Mouse (Mus musculus): ENCODE data around the gene Plcxd2.

Gene Plcxd2

DNA sequence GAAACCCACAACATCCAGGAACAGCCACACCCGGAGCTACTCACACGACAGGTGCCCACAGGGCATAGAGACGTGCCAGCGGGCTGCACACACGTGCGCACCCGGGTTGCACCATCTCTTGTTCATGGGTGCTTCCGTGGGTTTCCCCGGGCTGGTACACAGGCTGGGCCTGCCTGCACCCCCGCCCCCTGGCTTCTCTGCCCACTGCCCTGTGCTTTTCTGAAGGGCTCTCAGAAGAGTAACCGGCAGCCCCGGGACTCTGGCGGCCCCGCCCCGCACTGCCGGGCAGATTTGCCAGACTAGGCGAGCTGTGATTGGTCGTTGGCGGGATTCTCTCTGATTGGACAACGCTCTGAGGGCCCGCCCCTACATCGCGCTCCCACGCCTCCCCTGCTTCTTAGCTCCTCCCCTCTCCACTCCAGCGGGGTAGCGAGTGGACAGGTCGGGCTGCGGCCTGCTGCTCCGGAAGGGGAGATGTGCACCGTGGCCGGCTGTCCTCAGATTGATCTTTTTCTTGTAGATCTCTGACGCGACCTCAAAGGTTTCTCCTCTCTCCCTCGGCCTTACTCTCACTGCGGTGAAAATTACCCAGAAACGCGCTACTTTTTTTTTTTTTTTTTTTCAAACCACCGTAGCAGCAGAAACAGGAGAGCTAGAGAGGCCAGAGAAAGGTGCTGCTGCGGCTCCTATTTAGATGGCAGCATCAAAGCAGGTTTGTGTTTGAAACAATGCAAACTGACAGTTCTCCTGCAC, at the start of gene Plcxd2:
TSS of gene Plcxd2 (minus strand) at position 66 of the 753 bp plus-strand sequence.
- DNase-seq, result peak; percentile 98

DNA sequence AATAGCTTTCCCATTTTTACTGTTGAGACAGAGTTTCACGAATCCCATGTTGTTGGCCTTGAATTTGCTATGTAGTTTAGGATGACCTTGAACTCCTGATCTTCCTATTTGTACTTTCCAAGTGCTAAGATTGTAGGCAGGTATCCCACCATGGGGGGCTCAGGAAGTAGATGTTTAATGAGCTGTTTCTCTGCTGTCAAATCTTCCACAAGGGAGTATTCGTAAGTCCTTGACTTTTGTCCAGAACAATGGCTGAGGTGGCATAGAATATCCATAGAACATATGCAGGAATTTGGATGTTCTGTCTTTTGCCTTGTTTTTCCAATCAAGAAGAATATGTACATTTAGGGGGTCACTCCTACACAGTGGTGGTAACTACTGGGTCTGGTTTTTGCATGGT, 36.9 kb upstream of the Plcxd2 start:
- no peak for DNase-seq

DNA sequence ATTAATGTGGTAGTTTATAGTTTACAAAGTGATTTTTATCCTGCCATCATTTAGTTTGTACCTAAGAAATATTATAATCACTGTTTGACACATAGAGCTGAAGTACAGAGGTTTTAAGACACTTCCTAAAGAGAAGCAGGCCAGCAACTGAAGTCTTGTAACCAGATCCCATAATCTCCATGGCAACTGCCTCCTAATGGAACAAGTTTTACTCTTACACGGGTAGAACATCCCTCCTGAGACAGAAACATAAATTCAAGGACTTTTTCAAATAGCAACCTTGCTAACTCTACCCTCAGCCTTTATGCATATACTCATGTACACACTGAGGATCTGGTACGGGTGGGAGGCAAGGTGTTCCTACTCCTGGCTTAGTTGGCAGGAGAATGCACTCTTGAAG, 26.2 kb upstream of the Plcxd2 start:
- no peak for DNase-seq

GRCm38 (mm10) chr16:46033896-46034295, 23.9 kb upstream of the Plcxd2 start:
- no peak for DNase-seq

GRCm38 (mm10) chr16:46022958-46023491, 13.0 kb upstream of the Plcxd2 start:
- DNase-seq, result no peak

DNA sequence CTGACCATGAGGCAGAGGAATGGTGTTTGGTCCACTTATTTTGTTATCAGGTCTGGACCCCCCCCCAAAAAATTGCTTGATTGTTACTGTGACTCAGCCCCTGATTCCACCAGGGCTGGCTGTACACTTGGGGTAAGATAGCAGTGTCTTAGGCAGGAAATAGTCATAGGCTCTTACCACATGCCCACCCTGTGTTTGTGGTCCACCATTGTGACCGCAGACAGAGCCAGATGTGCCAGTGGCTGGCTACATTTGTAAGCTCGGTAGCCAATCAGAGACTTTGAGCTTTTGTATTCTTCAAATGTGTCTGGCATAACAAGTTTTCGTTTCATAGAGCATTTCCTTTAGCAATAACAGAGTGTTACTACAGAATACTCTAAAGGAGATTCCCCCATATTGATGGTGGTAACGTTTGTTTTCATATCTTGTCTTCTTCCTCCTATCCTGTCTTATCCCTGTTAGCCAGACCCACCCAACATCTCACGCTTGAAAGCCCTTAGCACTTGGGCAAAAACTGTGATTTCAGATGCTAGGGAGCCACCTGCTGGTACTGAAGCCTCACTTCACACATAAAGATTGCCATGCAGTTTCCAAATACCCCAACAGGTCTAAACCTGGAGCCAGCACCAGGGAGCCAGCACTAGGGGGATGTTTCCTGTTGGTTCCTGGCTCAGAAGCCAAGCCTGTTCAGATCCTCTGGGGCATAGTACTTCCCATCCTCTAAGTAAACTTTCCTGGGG, 12.3 kb upstream of the Plcxd2 start:
- DNase-seq, result peak; percentile 87

- DNase-seq, result no peak
Measured at GRCm38 (mm10) chr16:46021302-46021701, 11.3 kb upstream of the Plcxd2 start.

- DNase-seq, result no peak
Measured at GRCm38 (mm10) chr16:46020396-46020795, 10.4 kb upstream of the Plcxd2 start.

DNA sequence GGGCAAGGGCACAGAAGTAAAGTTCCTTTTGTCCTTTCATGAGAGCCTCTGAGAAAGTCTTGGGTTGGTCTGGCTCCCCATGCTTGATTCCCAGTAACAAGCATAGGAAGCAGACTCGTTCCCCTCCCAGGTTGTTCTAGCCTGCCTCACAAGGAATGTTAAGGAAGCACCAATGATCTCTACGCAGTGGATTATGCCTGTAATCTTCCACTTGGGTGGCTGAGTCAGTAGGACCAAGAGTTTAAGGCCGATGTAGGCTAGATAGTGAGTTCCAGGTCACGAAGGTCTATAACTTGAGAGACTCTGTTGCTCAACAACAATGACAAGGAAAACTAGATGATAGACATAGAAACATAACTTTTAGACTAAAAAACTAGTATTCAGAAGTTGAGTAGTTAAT, 9.8 kb upstream of the Plcxd2 start:
- no peak for DNase-seq

- no peak for DNase-seq
Measured at GRCm38 (mm10) chr16:46019359-46019758, 9.3 kb upstream of the Plcxd2 start.

DNA sequence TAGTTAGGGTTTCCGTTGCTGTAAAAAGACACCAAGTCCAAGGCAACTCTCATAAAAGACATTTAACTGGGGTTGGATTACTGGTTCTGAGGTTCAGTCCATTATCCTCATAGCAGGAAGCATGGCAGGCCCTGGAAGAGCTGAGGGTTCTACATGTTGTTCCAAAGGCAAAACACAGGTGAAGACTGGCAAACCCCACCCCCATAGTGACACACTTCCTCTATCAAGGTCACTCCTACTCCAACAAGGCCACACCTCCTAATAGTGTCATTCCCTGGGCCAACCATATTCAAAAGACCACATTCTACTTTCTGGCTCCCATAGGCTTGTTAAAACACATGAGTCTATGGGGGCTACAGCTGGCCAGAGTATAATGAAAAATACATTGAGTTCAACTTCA, 1.7 kb upstream of the Plcxd2 start:
- no peak for DNase-seq

DNA sequence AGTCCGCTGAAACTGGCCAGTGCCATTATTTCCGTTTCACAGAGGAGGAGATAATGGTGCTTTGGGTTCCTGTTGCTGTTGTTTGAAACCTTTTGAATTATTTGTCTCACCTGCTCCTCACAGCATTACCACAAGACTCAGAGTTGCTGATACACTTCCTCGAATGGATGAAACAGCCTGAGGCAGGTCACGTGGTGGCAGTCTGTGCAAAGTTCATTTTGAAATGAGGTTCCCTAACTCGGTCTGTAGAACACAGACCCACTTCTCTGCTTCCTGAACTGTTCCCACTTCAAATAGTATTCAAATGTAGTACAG, 845 bp upstream of the Plcxd2 start:
- DNase-seq, result no peak

- DNase-seq, result no peak
Measured at GRCm38 (mm10) chr16:46009717-46010116, 301 bp downstream of the Plcxd2 start.

DNA sequence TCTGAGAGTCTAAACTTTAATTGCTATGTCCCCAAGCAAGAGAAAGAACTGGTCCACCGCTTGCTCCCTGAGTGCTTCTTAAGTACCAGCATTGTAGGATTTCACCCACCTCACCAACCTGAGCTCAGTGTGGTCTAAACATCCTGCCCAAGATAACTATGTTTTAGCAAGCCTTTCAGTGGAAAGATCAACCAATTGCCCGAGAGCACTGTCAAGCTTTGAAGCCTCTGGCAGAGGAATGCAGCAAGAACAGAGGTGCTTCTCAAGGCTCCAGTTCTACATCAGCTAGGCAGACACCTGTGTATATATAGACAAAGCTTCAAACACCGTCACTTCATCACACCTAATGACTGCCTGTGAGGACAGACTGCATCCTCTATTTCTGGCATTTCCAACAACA, 1.3 kb downstream of the Plcxd2 start:
- no peak for DNase-seq

GRCm38 (mm10) chr16:46008036-46008605, 1.9 kb downstream of the Plcxd2 start:
- DNase-seq, result no peak

DNA sequence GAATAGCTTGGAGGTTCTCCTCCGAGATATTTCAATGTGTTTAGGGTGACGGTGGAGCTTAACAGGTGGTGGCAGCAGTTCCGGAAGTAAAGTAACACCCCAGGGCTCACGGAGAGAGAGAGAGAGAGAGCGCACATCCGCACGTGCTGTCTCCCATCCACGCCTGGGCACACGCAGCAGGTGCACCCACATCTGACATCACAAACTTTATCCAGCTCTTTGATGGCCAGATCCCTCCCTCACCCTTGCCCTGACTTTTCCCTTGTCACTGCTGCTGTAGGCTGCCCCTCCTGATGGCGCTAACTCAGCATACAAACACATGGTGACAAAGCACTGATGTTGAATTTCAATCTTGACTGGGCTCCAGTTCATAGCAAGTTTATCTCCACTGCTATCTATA, 3.8 kb downstream of the Plcxd2 start:
- no peak for DNase-seq

- no peak for DNase-seq
Measured at GRCm38 (mm10) chr16:46001550-46002166, 8.4 kb downstream of the Plcxd2 start.

DNA sequence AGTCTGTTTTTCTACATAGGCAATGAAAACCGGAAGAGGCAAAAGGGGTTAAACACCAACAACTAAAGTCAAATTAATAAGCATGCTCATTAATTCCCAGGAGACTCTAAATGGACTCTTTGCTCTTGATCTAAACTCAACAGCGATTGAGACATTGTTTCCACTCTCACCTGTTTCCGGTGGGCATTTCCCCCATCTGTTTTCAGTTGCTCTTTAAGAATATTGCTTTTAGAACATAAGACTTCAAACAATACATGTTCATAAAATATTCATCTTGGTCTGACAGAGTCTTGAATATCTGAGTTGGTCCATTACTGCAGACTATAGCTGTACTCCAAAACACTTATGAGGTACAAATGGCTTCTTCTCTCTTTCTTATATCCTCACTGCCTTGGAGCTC, 9.0 kb downstream of the Plcxd2 start:
- no peak for DNase-seq

- DNase-seq, result peak; percentile 64
Measured at GRCm38 (mm10) chr16:45999374-46000191, 10.4 kb downstream of the Plcxd2 start.

DNA sequence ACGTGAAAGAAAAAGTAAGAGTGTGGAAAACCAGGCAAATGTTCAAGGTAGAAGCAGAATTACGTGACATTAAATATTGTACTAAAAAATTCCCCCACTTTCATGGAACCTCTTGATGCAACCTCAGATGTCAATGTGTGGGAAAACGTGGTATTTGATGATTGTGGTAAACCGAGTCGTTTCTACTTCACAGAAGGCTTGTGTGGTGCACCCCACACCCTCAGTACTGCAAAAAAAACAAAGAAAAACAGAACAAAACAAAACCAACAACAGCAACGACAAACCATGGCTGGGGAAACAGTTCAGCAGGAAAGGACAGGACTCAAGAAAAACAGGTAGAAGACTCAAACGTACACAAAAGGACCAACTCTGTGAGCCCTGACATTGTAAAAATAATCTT, 11.8 kb downstream of the Plcxd2 start:
- no peak for DNase-seq

DNA sequence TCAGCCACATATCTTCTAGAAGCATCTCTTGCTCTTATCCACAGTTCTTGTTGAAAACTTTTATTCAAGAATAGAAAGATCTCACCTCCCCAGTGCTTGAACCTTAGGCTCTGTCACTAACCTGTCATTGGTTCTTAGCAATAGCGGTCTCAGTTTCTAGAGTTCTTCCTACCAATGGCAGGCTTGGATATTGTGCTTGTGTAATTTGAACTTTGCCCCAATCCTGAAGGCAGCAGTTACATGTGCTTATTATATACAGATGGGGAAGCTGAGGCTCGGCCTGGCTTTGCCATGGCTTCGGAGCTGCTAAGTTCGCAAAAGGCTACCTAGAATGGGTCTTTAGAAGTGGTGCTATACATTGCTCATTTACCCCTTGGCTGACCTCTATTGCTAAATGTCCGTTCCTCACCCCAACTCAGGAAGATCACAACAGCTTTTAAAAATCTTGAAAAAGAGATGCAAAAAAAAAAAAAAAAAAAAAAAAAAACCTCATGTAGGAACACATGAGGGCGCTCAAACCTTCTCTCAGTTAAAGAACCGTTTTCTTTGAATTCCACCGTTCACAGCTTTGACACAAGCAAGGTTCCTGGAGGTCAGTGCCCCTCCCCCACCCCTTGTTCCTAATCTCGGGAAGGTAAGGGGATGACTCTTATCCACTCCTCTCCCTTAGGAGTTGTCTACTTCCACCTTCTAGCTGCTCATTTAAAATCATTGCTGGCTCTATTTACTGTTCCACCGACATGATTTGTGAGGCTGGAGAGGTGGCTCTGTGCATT, 18.9 kb downstream of the Plcxd2 start:
- DNase-seq, result peak; percentile 47

- DNase-seq, result no peak
Measured at GRCm38 (mm10) chr16:45986236-45986635, 23.8 kb downstream of the Plcxd2 start.

Measured in retina, postnatal 1 day (tissue).